Mouse (Mus musculus) lung, postnatal 0 days (tissue): Measurements from ENCODE around the gene Higd1a. TPM values are rescaled to one million over a fixed set of nuclear protein-coding genes. Genes with fewer than 3 reads are reported as not detected.

Source experiments
- ATAC-seq: fragments of 200-750 bp; cut with Nextera tagmentation; 2 replicates; pipeline ENCODE4 v1.8.0; 2017; ENCODE audit warnings: moderate library complexity
- DNase-seq: peaks from one replicate; pipeline ENCODE4 v3.0.0-alpha.2; 2016; ENCODE audit warnings: low spot score
- H3K27ac ChIP-seq: fragments of 300-500 bp; sonication (generic); 2 replicates; pipeline ENCODE4 v1.5.1; 2014; ENCODE audit warnings: antibody characterized with exemption, mild to moderate bottlenecking, low read length, mixed read lengths
- H3K27me3 ChIP-seq: fragments of 300-500 bp; sonication (generic); replicated peaks from 2 replicates; pipeline ENCODE4 v1.6.1; 2014; ENCODE audit warnings: low read length, mixed read lengths; ENCODE audit not compliant: insufficient read depth
- H3K36me3 ChIP-seq: fragments of 300-500 bp; sonication (generic); 2 replicates; pipeline ENCODE4 v1.6.1; 2014; ENCODE audit warnings: low read length, mixed read lengths; ENCODE audit not compliant: insufficient read depth
- H3K4me1 ChIP-seq: fragments of 300-500 bp; sonication (generic); 2 replicates; pipeline ENCODE4 v1.6.1; 2014; ENCODE audit warnings: antibody characterized with exemption, low read depth, low read length, mixed read lengths; ENCODE audit not compliant: insufficient read depth
- H3K4me2 ChIP-seq: fragments of 300-500 bp; sonication (generic); replicated peaks from 2 replicates; pipeline ENCODE4 v1.6.1; 2014; ENCODE audit warnings: low read depth, mild to moderate bottlenecking, low read length, moderate library complexity, mixed read lengths
- H3K4me3 ChIP-seq: fragments of 300-500 bp; sonication (generic); 2 replicates; pipeline ENCODE4 v1.5.1; 2014; ENCODE audit warnings: low read depth, low read length
- H3K9ac ChIP-seq: fragments of 300-500 bp; sonication (generic); replicated peaks from 2 replicates; pipeline ENCODE4 v1.6.1; 2014; ENCODE audit warnings: low read depth, mild to moderate bottlenecking
- H3K9me3 ChIP-seq: fragments of 300-500 bp; sonication (generic); 2 replicates; pipeline ENCODE4 v1.6.1; 2016; ENCODE audit warnings: low read length, mixed read lengths
- CTCF ChIP-seq: IDR thresholded peaks from 2 replicates; pipeline ENCODE4 v1.5.1; 2016; ENCODE audit warnings: antibody characterized with exemption, mild to moderate bottlenecking
- EP300 ChIP-seq: IDR thresholded peaks from 2 replicates; pipeline ENCODE4 v1.6.1; 2016; ENCODE audit warnings: antibody characterized with exemption, mild to moderate bottlenecking, control low read depth
- WGBS: fragments of 180-500 bp; shearing (Covaris S2); extraction: QIAGEN DNeasy Blood & Tissue Kit; methylation state at CpG from one replicate; pipeline ENCODE4 v1.1.7; 2014; 5-methylcytosine and 5-hydroxymethylcytosine counted together
- polyA plus RNA-seq: library from polyadenylated mRNA; unstranded; fragments of >200 nt; fragmentation: Nextera tagmentation; extraction: Ambion mirVana; gene quantifications from 2 replicates; pipeline ENCODE4 v1.2.1, GENCODE M21; 2015

Higd1a gene
- polyA plus RNA-seq, 1 experiment from 2014 or later: 206 TPM

DNA sequence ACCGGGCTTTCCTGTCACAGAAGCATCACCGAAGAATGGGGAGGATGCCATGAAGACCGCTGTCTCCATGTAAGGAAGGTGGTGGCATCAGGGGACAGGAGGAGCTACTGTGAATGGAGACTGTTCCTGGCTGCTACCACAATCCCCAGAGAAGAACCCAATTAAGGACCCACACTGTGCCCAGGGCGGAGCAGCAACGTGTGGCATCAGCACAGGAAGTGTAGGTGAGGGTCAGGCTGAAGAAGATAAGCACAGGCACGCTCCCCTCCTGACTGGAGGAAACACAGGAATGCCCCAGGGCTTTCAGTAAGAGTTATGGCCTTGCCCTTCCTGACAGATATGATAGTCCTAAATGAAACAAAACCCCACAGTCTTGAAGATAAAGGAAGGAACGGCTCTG lies 55.4 kb downstream of the Higd1a start:
- Histone ChIP-seq H3K9me3 (no peaks in the 10 kb centered on the region), H3K4me1 (no peaks in the 10 kb centered on the region), H3K36me3 (no peaks in the 10 kb centered on the region), H3K9ac (no peak overlapping the region), H3K4me2 (no peak overlapping the region), H3K4me3 (no peak overlapping the region), H3K27ac (no peak overlapping the region), H3K27me3 (no peaks in the 10 kb centered on the region)
- no peak for ATAC-seq
- TF ChIP-seq CTCF (no peak), EP300 (no peak)
- WGBS: 46% methylated on average over 7 of the region's 7 CpGs
- DNase-seq: no peak

DNA sequence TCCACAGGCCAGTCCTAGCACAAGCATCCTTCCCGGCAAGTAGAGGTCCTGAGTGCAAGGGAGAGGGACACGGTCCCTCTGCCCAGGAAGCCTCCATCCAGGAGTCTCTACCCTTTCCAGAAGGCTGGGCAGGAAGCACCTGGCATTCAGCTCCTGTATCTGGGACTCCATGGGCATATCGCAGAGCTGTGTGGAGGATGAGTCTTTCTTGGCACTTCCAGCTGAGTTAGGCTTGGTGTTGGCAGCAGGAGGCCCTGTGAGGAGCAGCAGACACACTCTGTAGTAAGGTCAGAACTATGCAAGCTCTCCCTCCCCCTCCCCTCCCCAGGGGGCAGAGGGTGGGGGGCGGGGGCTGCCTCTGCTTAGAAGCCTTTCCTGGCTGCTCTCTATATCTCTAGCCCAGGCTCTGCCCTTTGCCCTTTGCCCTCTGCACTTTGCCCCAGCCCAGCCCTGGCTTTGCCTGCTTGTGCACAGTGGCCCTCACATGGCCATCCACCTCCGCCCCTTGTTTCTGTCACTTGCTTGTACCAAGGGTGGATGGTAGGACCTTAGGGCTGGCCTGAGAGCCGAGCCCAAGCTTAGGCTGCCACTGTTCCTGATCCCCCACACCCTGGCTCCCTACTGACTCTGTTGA lies 59.2 kb downstream of the Higd1a start:
- no peak overlapping the region for H3K4me3 ChIP-seq
- no peaks in the 10 kb centered on the region for H3K9me3 ChIP-seq
- no peak for TF ChIP-seq CTCF
- no peak for TF ChIP-seq EP300
- ATAC-seq (no peak), DNase-seq (no peak)
- H3K4me1 ChIP-seq: no peaks in the 10 kb centered on the region
- 41% methylated on average over 5 of the region's 6 CpGs for WGBS
- H3K27ac ChIP-seq: no peak overlapping the region
- no peak overlapping the region for H3K9ac ChIP-seq
- no peak overlapping the region for H3K4me2 ChIP-seq
- no peaks in the 10 kb centered on the region for H3K27me3 ChIP-seq
- no peaks in the 10 kb centered on the region for H3K36me3 ChIP-seq

Other genes starting within 250 kb of the Higd1a start
- not detected in 2 replicates for gene Lyzl4, start 216.3 kb downstream of the Higd1a start, polyA plus RNA-seq
- 0.20 and 0.29 TPM in 2 replicates for gene Vipr1, start 215.6 kb downstream of the Higd1a start, polyA plus RNA-seq
- gene Sec22c, start 152.9 kb downstream of the Higd1a start, polyA plus RNA-seq: 6.1 and 7.7 TPM in 2 replicates
- 79.7 and 104 TPM in 2 replicates for gene Ss18l2, start 148.0 kb downstream of the Higd1a start, polyA plus RNA-seq
- 43.6 and 51.3 TPM in 2 replicates for gene Nktr, start 139.2 kb downstream of the Higd1a start, polyA plus RNA-seq
- gene Zfp651, start 99.0 kb downstream of the Higd1a start, polyA plus RNA-seq: 10.7 and 11.2 TPM in 2 replicates
- gene Klhl40, start 80.8 kb downstream of the Higd1a start, polyA plus RNA-seq: 0.05 TPM in 1 of 2 replicates, not detected in the other
- 0.73 and 1.0 TPM in 2 replicates for gene Hhatl, start 65.9 kb downstream of the Higd1a start, polyA plus RNA-seq
- gene Ccdc13, start 18.9 kb downstream of the Higd1a start, polyA plus RNA-seq: 1.8 and 2.0 TPM in 2 replicates
- gene Ackr2, start 40.0 kb upstream of the Higd1a start, polyA plus RNA-seq: 14.8 and 16.2 TPM in 2 replicates
- gene Cyp8b1, start 57.9 kb upstream of the Higd1a start, polyA plus RNA-seq: 0.10 and 0.18 TPM in 2 replicates
- gene Fam198a, start 92.6 kb upstream of the Higd1a start, polyA plus RNA-seq: 1.6 and 3.0 TPM in 2 replicates
- 4.3 and 5.6 TPM in 2 replicates for gene Pomgnt2, start 138.7 kb upstream of the Higd1a start, polyA plus RNA-seq